ENCODE assay signal across 11 mouse cellular contexts in genomic region chr7:16014521-16015175, GRCm38 (mm10). TPM values are rescaled to one million over a fixed set of nuclear protein-coding genes. Genes with fewer than 3 reads are reported as not detected.
DNase-seq lines count a peak whose midpoint lies in the region; ATAC-seq and TF ChIP-seq lines count a peak whose summit lies in the region.
"Had no signal": no experiment of that assay in that cellular context is flagged by ENCODE, and none has a peak within 500 bp of the region (broad histone marks: within the 10 kb centered on the region; RNA-seq: fewer than 3 reads in every experiment).

No protein-coding gene starts in this region.

- ATAC-seq in kidney, embryonic 14.5 days (ENCODE audit: low FRiP score, low TSS enrichment): no peak
- ATAC-seq in kidney, embryonic 16.5 days (ENCODE audit: low FRiP score, low TSS enrichment): 0 out of 2 replicates have a peak, but pooled peaks have one; percentile 46
- ATAC-seq: hindbrain, embryonic 16.5 days had no signal

- no peak overlapping the region for H3K4me3 ChIP-seq in kidney, embryonic 14.5 days (ENCODE audit: low read length)
- H3K4me3 ChIP-seq in embryonic fibroblast, embryonic 13.5 days (ENCODE audit: insufficient read depth, low read length): no peak overlapping the region
- no peak overlapping the region for H3K4me3 ChIP-seq in kidney, embryonic 16.5 days (ENCODE audit: low read length)
- H3K4me3 ChIP-seq: limb, embryonic 12.5 days had no signal

- H3K36me3 ChIP-seq in kidney, embryonic 14.5 days (ENCODE audit: control insufficient read depth, insufficient read depth, low read length): 0 out of 2 replicates have a peak, but pooled peaks cover 7% of the 10 kb centered on the region
- no peaks in the 10 kb centered on the region for H3K36me3 ChIP-seq in kidney, embryonic 16.5 days (ENCODE audit: insufficient read depth, low read length)

- H3K9me3 ChIP-seq in kidney, embryonic 14.5 days (ENCODE audit: control insufficient read depth, low read length): no peaks in the 10 kb centered on the region
- H3K9me3 ChIP-seq in kidney, embryonic 16.5 days (ENCODE audit: low read length): no peaks in the 10 kb centered on the region
- H3K9me3 ChIP-seq: limb, embryonic 12.5 days had no signal

- no peak overlapping the region for H3K4me2 ChIP-seq in kidney, embryonic 14.5 days (replicated peaks; ENCODE audit: low read depth, low read length)
- no peak overlapping the region for H3K4me2 ChIP-seq in kidney, embryonic 16.5 days (replicated peaks; ENCODE audit: low read depth, low read length)
- H3K4me2 ChIP-seq: limb, embryonic 12.5 days had no signal

- H3K4me1 ChIP-seq in kidney, embryonic 14.5 days (ENCODE audit: control insufficient read depth, insufficient read depth, low read length): peaks cover 3% of the 10 kb centered on the region; the same call in 1 of the 2 replicates
- H3K4me1 ChIP-seq in embryonic fibroblast, embryonic 13.5 days (ENCODE audit: control insufficient read depth, insufficient read depth, low read length): peaks cover 15% of the 10 kb centered on the region
- peaks cover 13% of the 10 kb centered on the region for H3K4me1 ChIP-seq in kidney, embryonic 16.5 days (ENCODE audit: insufficient read depth, low read length)

- H3K27ac ChIP-seq in kidney, embryonic 14.5 days (ENCODE audit: low read depth, low read length): no peak overlapping the region
- H3K27ac ChIP-seq in embryonic fibroblast, embryonic 13.5 days (ENCODE audit: insufficient read depth, low read length): peak overlapping the region; percentile 12; the same call in 1 of the 2 replicates
- 0 out of 2 replicates have a peak overlapping the region, but pooled peaks have one; percentile 7 for H3K27ac ChIP-seq in kidney, embryonic 16.5 days (ENCODE audit: low read length)
- H3K27ac ChIP-seq: limb, embryonic 12.5 days had no signal

- H3K27me3 ChIP-seq in kidney, embryonic 14.5 days (ENCODE audit: control insufficient read depth, insufficient read depth, low read length): no peaks in the 10 kb centered on the region
- H3K27me3 ChIP-seq in kidney, embryonic 16.5 days (ENCODE audit: insufficient read depth, low read length): no peaks in the 10 kb centered on the region
- H3K27me3 ChIP-seq: limb, embryonic 12.5 days had no signal

- no peak for TF ChIP-seq POLR2A in embryonic fibroblast, embryonic 13.5 days (IDR thresholded peaks at IDR 0.05; ENCODE audit: low read depth, low read length)

- TF ChIP-seq CTCF in embryonic fibroblast, embryonic 13.5 days (IDR thresholded peaks at IDR 0.05; ENCODE audit: borderline replicate concordance, insufficient read depth, low read length): no peak

- peak; percentile 69 for DNase-seq in kidney, adult 11 months
- DNase-seq in adrenal gland, postnatal 10 days: peak; percentile 65
- no peak for DNase-seq in right cerebral cortex, adult 2 months (ENCODE audit: low spot score in 2 of 2)
- DNase-seq in thymus, postnatal 10 days (ENCODE audit: low spot score in 2 of 2): no peak
- DNase-seq in lung, postnatal 25 days (ENCODE audit: low spot score): no peak
- DNase-seq: thymus, adult 18-20 months had no signal

- 85% methylated on average over 8 of the region's 8 CpGs for WGBS in kidney, embryonic 14.5 days
- WGBS in kidney, embryonic 16.5 days: 77% methylated on average over 8 of the region's 8 CpGs

- H3K9ac ChIP-seq in kidney, embryonic 14.5 days (ENCODE audit: low read depth, low read length): no peak overlapping the region
- H3K9ac ChIP-seq in kidney, embryonic 16.5 days (replicated peaks; ENCODE audit: low read length): no peak overlapping the region
- H3K9ac ChIP-seq: limb, embryonic 12.5 days had no signal

RNA-seq across cellular contexts. Expression of gene Bicra, which starts 33.1 kb away (rescaled TPM):
- 6.9 and 10.0 TPM in 2 replicates for polyA plus RNA-seq in kidney, embryonic 14.5 days (2014; fragmentation: Nextera tagmentation; extraction: Ambion mirVana)
- 10 to 100 TPM in 1 of 2 experiments, 1 to 10 TPM in 1; 8.5 to 11.0 TPM for total RNA-seq in adrenal gland, postnatal 10 days (2021)
- polyA plus RNA-seq in embryonic fibroblast, embryonic 13.5 days (2011; ENCODE audit: insufficient read length, low read depth, missing spikeins): 10.8 and 12.1 TPM in 2 replicates
- polyA plus RNA-seq in kidney, embryonic 16.5 days (2015; fragmentation: Nextera tagmentation; extraction: Ambion mirVana): 7.1 and 7.5 TPM in 2 replicates

RNA-seq across cellular contexts. Expression of gene Zfp541, which starts 47.0 kb away (rescaled TPM):
- 0.04 and 0.07 TPM in 2 replicates for polyA plus RNA-seq in kidney, embryonic 14.5 days (2014; fragmentation: Nextera tagmentation; extraction: Ambion mirVana)
- under 1 TPM; 0.09 TPM for total RNA-seq in adrenal gland, postnatal 10 days (2021)
- not detected in 2 replicates for polyA plus RNA-seq in embryonic fibroblast, embryonic 13.5 days (2011; ENCODE audit: insufficient read length, low read depth, missing spikeins)
- 0.04 and 0.09 TPM in 2 replicates for polyA plus RNA-seq in kidney, embryonic 16.5 days (2015; fragmentation: Nextera tagmentation; extraction: Ambion mirVana)
- polyA plus RNA-seq: limb, embryonic 12.5 days had no signal

RNA-seq across cellular contexts. Expression of gene Ehd2, which starts 47.3 kb away (rescaled TPM):
- polyA plus RNA-seq in kidney, embryonic 14.5 days (2014; fragmentation: Nextera tagmentation; extraction: Ambion mirVana): 17.7 and 22.3 TPM in 2 replicates
- 100 to 1,000 TPM; 140 to 156 TPM for total RNA-seq in adrenal gland, postnatal 10 days (2021)
- polyA plus RNA-seq in embryonic fibroblast, embryonic 13.5 days (2011; ENCODE audit: insufficient read length, low read depth, missing spikeins): 136 and 191 TPM in 2 replicates
- 36.8 and 37.9 TPM in 2 replicates for polyA plus RNA-seq in kidney, embryonic 16.5 days (2015; fragmentation: Nextera tagmentation; extraction: Ambion mirVana)

Comparison
In these comparisons a context has a peak if more than half of its experiments do, and no peak if none do; other contexts are left out.
1. DNase-seq: peak in kidney, adult 11 months (single experiment) and adrenal gland, postnatal 10 days (single experiment); none in right cerebral cortex, adult 2 months (0 of 2), thymus, postnatal 10 days (0 of 2) and lung, postnatal 25 days (single experiment).